Mouse (Mus musculus): ENCODE results near the gene Vps51.

The Vps51 gene

DNA sequence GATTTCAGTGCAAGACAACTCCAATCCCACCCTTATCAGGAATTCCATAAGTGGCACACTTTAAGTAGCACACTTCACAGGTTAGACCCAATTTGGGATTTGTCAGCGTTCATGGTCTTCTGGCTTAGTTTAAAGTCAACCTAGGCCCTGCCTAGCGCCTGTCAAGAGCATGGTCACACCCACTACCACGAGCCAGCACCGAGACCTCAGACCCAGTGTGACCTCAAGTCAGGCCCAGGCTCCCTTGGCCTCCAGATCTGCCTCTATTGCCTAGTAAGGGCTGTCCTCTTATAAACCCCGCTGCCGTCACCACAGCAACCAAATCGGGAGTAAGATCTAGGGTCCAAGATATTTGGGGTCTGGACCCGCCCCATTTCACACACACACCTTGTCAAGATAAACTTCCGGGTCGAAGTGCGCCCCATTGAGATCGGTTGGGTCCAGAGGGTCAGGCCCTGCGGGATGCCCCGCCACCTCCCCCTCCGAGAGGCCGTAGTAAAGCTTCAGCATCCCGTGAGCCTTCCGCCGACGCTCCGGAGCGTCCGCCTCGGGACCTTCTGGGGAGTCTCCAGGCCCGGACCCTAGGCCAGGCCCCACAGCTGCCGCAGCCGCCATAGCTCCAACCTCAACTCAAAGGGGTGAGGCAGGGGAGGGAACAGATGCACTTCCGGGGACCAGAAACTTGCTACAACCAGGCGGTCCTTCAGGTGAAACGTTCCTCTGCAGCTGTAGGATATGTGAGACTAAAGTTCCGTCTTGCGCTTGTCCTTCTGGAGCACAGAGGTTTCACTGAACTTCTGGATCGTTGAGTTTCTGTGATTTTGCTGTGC, at the start of gene Vps51:
Gene Vps51 (minus strand): TSS at position 668 of the 830 bp plus-strand sequence.
- DNase-seq (ENCODE audit: low read depth in 1 of 2, low spot score in 2 of 2), result peak; percentile 57 to 65

DNA sequence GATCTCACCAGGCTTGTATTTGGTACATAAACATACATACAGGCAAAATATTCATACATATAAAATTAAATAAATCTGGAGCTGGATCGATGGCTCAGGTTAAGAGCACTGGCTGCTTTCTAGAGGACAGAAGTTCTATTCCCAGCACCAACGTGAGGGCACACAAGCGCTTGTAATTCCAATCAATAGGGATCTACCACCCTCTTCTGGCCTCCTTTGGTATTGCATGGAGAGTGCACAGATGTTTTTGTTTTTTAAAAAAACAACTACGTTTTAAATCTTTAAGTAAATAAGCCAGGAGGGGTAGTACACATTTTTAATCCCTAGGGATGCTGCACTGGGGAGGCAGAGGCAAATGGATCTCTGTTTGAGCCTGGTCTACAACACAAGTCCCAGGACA, 49.3 kb upstream of the Vps51 start:
- DNase-seq (ENCODE audit: low read depth in 1 of 2, low spot score in 2 of 2), result peak; percentile 33 to 39

DNA sequence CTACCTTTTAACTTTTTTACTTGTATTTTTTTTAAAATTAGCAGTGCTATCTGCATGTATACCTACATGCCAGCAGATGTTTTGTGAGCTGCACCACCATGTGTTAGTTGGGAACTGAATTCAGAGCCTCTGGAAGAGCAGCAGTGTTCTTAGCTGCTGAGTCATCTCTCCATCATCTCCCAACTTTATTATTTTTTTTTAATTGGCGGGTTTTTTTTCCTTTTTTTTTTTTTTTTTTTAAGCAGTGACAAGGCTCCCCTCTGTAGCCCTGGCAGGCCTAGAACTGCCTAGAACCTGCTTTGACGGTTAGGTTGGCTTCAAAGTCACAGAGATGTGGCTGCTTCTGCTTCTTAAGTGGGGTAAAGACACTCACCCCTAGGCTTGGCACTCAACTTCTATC, 47.9 kb upstream of the Vps51 start:
- DNase-seq (ENCODE audit: low read depth in 1 of 2, low spot score in 2 of 2), result no peak

DNA sequence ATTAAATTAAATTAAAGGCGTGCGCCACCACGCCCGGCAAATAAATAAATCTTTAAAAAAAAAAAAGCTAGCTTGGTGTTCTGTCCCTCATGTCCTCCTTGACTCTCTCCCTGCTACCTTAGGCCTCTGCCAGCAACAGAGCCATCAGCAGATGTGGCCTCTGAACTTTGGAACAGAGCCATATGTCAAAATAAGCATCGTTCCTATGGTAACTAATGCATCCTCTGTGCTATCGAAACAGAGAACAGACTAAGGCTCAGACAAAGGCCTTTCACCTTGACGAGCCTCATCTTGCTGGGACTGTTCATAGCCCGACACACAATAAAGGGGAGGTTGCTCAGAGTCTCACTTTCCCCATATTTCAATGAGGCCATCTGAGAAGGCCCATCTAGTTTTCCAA, 46.3 kb upstream of the Vps51 start:
- DNase-seq (ENCODE audit: low read depth in 1 of 2, low spot score in 2 of 2), result no peak

DNA sequence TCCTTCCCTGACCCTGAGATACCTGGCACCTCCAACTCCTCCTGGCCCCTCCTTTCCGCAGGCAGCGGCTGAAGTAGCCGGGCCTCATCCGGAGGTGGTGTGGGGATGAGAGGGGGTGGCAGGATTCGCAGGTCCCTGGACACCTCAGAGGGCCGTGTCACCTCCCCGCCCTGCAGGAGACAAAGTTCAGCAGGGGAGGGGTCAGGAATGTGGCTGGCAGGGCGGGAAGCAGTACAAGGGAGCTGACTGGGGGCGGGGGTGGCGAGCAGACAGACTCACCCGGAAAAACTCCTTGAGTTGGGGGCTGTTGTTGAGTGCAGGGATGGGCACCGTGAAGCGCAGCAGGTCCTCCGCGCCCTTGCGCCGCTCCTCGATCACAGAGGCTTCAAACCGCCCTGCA, 44.7 kb upstream of the Vps51 start:
- no peak for DNase-seq (ENCODE audit: low read depth in 1 of 2, low spot score in 2 of 2)

DNA sequence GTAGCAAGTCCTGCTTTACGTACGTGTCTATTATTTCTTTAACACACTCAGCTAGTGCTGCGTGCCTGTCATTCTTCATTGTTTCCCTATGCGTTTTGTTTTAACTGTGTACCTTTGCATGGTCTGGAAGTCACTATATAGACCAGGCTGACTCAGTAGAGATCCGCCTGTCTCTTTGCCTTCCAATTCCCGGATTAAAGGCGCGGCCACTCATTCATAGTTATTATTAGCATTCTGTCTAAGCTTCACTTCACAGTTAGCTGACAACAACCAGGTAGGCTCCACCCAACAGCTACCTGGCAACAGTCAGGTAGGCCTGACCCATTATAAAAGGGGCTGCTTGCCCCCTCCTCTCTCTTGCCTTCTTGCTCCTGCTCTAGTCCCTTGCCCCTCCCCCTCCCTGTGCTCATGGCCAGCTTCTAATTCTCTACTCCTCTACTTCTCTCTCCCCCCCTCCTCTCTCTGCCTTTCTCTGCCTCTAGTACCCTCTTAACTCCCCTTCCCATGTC, 41.7 kb upstream of the Vps51 start:
- DNase-seq (ENCODE audit: low read depth in 1 of 2, low spot score in 2 of 2), result no peak

DNA sequence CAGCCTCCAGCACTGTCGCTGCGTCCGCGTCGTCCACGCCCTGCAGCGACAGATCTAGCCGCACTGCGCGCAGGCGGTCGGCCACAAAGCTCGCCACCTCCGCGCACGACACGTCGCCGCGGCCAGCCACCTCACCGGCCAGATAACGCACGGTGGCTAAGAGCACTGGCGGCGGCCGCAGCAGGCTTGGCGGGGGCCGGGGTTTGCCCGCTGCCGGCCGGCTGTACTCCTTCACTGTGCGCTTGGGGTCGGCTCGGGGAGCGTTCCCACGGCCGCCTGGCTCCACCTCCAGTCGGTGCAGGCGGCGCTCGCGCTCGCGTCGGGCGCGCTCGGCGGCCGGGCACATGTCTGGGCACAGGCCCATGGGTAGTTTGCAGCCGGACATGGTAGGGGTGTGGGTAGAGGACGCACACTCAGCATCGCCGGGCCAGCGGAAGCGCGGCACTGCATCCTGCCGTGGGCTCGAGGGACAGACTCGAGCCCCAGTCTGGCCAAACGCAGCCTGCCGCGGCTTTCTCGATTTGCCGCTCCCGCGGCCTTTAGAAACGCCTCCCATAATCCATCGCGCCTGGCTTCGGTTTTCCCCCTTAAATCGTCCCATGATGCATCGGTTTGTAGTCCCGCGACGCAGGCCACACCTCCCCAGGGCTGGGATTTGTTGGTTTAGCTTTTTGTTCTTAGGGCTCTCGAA, 41.1 kb upstream of the Vps51 start, which contains the start of gene Sac3d1:
Gene Sac3d1 (minus strand): TSS at position 665 of the 691 bp plus-strand sequence.
- peak; percentile 53 to 70 for DNase-seq (ENCODE audit: low read depth in 1 of 2, low spot score in 2 of 2)

DNA sequence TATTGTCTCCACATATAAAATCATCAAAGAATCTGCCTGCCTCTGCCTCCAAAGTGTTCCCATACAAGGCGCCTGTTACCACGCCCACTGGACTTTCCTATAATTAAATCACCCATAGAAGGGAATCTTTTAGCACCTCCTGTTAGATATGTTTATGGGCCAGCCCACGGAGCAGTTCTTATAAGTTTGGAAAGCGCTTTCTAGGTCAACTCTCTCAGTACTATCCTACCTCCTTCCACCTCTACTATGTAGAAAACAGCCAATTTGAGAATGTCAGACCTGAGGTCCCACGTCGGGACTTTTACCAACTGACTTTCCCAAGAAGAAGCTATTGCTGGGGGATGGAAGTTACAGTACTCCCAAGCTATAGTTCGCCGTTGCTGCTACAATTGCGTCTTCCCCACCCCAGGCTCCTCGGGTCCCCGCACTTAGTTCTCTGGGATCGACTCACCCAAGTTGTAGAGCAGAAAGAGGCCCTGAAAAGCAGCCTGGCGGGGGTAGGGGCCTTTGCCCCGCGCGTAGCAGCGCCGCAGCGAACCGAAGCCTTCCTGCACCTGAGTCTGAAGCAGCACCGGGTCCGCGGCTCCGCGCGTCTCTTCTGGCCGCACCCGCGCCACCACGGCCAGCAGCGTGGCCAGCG, 40.4 kb upstream of the Vps51 start:
- DNase-seq (ENCODE audit: low read depth in 1 of 2, low spot score in 2 of 2), result no peak

DNA sequence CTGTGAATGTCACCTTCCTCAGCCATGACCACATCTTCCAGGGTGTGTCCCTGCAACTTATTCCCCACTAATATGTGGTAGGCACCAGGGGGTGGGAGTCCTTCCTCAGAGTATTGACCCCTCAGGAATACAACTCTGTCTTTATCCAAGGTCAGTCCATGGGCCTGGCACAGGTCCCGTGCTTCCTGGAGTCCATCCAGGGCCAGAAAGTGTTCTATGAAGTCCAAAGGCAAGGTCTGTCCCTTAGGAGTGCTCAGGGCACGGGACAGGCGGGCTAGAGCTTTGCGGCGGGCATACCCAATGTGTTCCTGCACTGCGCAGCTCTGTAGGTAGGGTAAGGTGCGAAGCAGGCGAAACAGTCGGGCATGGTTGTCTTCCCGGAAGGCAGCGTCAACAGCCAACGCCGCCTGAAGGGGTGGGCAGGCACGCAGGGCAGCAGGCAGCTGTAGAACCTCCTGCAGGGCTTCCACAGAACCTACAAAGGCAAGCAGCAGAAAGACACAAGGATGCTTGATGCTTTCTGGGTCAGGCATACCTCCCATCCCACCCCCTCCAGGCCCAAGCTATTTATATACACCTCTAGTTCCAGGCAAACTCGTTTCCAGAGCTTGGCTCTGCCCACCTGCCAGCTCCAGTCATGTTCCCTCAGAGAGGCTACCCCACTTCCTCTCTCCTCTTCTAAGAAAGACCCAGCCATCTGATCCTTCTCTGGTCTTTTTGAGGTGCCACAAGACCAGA, 39.3 kb upstream of the Vps51 start:
- no peak for DNase-seq (ENCODE audit: low read depth in 1 of 2, low spot score in 2 of 2)

- no peak for DNase-seq (ENCODE audit: low read depth in 1 of 2, low spot score in 2 of 2)
These were observed 36.1 kb upstream of the Vps51 start for GRCm38 (mm10) chr19:6113116-6113515.

GRCm38 (mm10) chr19:6105586-6105985, 28.6 kb upstream of the Vps51 start, which contains the start of gene Naaladl1:
Gene Naaladl1, plus strand, starts transcription at chr19:6105782.
- no peak for DNase-seq (ENCODE audit: low read depth in 1 of 2, low spot score in 2 of 2)

DNA sequence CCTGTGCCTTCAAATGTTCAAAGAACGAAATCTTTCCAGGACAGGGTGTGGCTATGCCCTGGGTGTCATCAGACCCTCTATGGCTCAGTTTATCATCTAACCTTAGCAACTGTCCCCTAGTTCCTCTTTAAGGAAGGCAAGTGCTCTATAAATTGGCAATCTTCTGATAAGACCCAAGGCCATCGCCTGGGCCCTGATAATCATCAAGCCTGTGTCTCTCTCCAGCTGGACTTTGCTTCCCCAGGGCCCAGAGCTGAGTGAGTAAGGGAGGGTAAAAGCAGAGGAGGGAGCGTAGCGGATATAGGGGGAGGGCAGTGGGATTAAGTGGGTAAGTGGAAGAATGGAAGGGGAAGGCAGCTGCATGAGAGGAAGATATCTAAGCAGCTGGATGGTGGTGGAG, 27.4 kb upstream of the Vps51 start:
- no peak for DNase-seq (ENCODE audit: low read depth in 1 of 2, low spot score in 2 of 2)

- no peak for DNase-seq (ENCODE audit: low read depth in 1 of 2, low spot score in 2 of 2)
These were observed 25.3 kb upstream of the Vps51 start for GRCm38 (mm10) chr19:6102169-6102853.

DNA sequence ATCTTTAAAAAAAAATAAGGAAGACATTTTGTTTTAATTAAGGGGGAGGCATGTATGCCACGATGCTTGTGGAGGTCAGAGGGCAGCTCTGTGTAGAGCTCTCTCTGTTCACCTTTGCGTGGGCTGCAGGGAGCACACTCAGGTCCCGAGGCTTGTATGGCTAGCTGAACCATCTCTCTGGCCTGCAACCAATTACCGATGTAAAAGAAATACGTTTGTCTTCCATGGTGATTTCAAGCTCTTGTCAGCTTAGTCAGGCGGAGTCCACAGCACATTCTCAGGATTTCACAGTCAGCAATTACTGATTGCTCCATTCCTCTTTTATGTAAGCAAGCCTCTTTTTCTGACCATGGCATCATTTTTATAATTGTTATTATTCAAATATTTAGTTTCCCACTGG, 24.2 kb upstream of the Vps51 start:
- DNase-seq (ENCODE audit: low read depth in 1 of 2, low spot score in 2 of 2), result no peak

DNA sequence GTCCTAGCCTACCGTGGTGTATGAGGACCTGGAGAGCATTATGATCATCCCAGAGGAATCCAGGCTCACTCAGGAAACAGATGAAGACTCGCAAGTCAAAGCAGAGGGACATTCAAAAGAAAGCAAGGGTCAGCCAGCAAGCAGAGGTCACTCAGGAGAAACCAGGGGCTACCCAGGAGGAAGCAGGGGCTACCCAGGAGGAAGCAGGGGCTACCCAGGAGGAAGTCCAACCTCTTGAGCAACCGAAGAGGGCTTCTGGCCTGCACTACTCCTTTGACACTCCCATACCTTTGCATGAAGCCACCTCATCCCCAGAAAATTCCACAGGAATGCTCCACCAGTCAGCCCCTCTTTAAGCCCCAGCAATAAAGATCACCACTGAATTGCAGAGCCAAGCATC, 20.8 kb upstream of the Vps51 start:
- DNase-seq (ENCODE audit: low read depth in 1 of 2, low spot score in 2 of 2), result no peak

DNA sequence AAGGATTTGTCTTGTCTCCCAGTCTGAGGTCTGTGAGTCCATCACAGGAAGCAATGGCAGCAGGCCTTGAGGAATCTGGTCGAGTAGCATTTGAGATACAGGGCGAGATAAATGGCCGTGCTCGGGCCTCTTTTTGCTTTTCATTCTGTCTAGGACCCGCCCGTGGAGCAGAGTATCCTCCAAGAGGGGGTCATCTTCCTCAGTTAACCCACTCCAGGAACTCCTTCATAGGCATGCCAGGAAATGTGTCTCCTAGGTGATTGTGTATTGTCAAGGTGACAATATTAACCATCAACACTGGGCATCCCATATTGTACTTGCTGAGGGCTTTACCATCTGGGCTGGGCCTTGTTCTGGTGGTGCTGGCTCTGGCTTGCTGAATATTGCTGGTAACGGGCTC, 17.1 kb upstream of the Vps51 start, which contains the start of gene AC131692.1:
Gene AC131692.1 (plus strand): TSS at position 301 of the 400 bp plus-strand sequence.
- DNase-seq (ENCODE audit: low read depth in 1 of 2, low spot score in 2 of 2), result no peak

- no peak for DNase-seq (ENCODE audit: low read depth in 1 of 2, low spot score in 2 of 2)
These were observed 11.8 kb upstream of the Vps51 start for GRCm38 (mm10) chr19:6088841-6089240.

GRCm38 (mm10) chr19:6085417-6085879, 8.4 kb upstream of the Vps51 start:
- peak in 1 of 2 experiments; percentile 46 for DNase-seq (ENCODE audit: low read depth in 1 of 2, low spot score in 2 of 2)

- peak; percentile 93 to 95 for DNase-seq (ENCODE audit: low read depth in 1 of 2, low spot score in 2 of 2)
These were observed 7.6 kb upstream of the Vps51 start, which contains the start of the genes Zfpl1 and Cdca5 for GRCm38 (mm10) chr19:6084478-6085248. Gene Zfpl1, minus strand, starts transcription at chr19:6084956. Gene Cdca5, plus strand, starts transcription at chr19:6084983.
